Mouse (Mus musculus) E14TG2a.4 (cell line): ENCODE measurements at regions not wholly inside any gene's neighbourhood (a gene's known extent, or its start where the extent isn't known, plus 50 kb on each side); places are given as distances from the start of the nearest gene placed in this dataset.

Experiments
- CTCF ChIP-seq: conservative IDR thresholded peaks from 2 replicates; pipeline ENCODE4 v1.5.1; 2014; ENCODE audit warnings: low read length
- NANOG ChIP-seq: IDR thresholded peaks from 2 replicates; pipeline ENCODE4 v1.6.1; 2014; ENCODE audit warnings: borderline replicate concordance, low read length, mixed read lengths
- POU5F1 ChIP-seq: IDR thresholded peaks from 2 replicates; pipeline ENCODE4 v1.6.1; 2014; ENCODE audit warnings: low read length, borderline replicate concordance

DNA sequence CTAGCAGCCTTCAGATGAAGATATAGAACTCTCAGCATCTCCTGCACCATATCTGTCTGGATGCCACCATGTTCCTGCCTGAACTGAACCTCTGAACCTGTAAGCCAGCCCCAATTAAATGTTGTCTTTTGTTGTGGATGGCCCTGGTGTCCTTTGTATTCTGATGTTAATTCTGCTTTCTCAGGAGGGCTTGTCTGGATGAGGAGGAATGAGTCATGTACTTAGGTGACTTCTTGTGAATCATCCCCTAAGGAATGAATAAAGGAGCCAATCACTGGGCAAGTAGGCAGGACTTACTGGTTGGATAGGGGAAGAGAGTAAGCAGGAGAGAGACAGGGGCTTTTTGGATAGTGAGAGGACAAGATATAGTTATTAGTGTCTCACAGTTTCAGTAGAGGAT is 70.0 kb downstream of the Tmem270 start:
- no peak for TF ChIP-seq CTCF
- peak; percentile 75; the same call in 1 of the 2 replicates for TF ChIP-seq NANOG
- 0 out of 2 replicates have a peak, but pooled peaks have one; percentile 22 for TF ChIP-seq POU5F1
